10 mouse cellular contexts compared by ENCODE assay signal in the genomic region with DNA sequence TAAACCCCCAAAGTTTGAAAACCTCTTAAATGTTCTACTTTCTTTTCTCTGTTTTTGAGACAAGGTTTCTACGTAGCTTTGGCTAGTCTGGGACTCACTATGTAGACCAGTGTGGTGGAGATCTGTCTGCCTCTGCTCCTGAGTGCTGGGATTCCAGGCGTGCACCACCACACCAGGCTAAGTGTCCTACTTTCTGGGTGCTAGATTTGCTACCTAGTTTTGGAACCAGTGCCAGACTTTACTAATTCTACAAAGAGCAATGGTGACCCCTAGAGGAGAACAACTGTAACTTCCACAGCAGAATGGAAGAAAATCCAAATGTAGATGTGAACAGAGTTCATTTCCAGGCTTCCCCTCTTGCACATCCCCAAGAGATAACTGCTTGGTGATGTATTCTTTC. TPM values are rescaled to one million over a fixed set of nuclear protein-coding genes. Genes with fewer than 3 reads are reported as not detected.
DNase-seq lines count a peak whose midpoint lies in the region; ATAC-seq and TF ChIP-seq lines count a peak whose summit lies in the region.
"Had no signal": no experiment of that assay in that cellular context is flagged by ENCODE, and none has a peak within 500 bp of the region (broad histone marks: within the 10 kb centered on the region; RNA-seq: fewer than 3 reads in every experiment).

No protein-coding gene starts in this region.

- H3K4me2 ChIP-seq in kidney, embryonic 14.5 days (replicated peaks; ENCODE audit: low read depth, low read length), result no peak overlapping the region
- H3K4me2 ChIP-seq: heart, embryonic 15.5 days; midbrain, embryonic 12.5 days had no signal

- peaks cover 15% of the 10 kb centered on the region for H3K4me1 ChIP-seq in G1E (ENCODE audit: insufficient read depth, low read depth, low read length)
- no peaks in the 10 kb centered on the region for H3K4me1 ChIP-seq in kidney, embryonic 14.5 days (ENCODE audit: control insufficient read depth, insufficient read depth, low read length)

- H3K9ac ChIP-seq in kidney, embryonic 14.5 days (ENCODE audit: low read depth, low read length), result no peak overlapping the region
- H3K9ac ChIP-seq: heart, embryonic 15.5 days; midbrain, embryonic 12.5 days had no signal

- ATAC-seq in G1E (ENCODE audit: extremely low read depth, insufficient number of reproducible peaks, low FRiP score, poor library complexity, severe bottlenecking), result no peak
- peak; percentile 74 for ATAC-seq in granulocyte monocyte progenitor cell, adult 5-6 weeks (replicated peaks; ENCODE audit: poor library complexity, severe bottlenecking)
- peak; percentile 92 for ATAC-seq in megakaryocyte progenitor cell, adult 5-6 weeks (replicated peaks; ENCODE audit: poor library complexity)
- no peak for ATAC-seq in kidney, embryonic 14.5 days (ENCODE audit: low FRiP score, low TSS enrichment)

- H3K36me3 ChIP-seq in G1E (replicated peaks), result peaks cover 45% of the 10 kb centered on the region
- H3K36me3 ChIP-seq in kidney, embryonic 14.5 days (ENCODE audit: control insufficient read depth, insufficient read depth, low read length), result no peaks in the 10 kb centered on the region; the same call in 1 of the 2 replicates

- no peak overlapping the region for H3K27ac ChIP-seq in kidney, embryonic 14.5 days (ENCODE audit: low read depth, low read length)
- H3K27ac ChIP-seq: heart, embryonic 15.5 days; midbrain, embryonic 12.5 days had no signal

- H3K27me3 ChIP-seq in G1E (ENCODE audit: insufficient read depth, low read length), result no peaks in the 10 kb centered on the region
- no peaks in the 10 kb centered on the region for H3K27me3 ChIP-seq in kidney, embryonic 14.5 days (ENCODE audit: control insufficient read depth, insufficient read depth, low read length)
- H3K27me3 ChIP-seq: heart, embryonic 15.5 days; midbrain, embryonic 12.5 days had no signal

- peak; percentile 46; the same call in 1 of the 2 replicates for TF ChIP-seq CTCF in G1E (IDR thresholded peaks at IDR 0.05; ENCODE audit: low read depth, low read length)

- no peaks in the 10 kb centered on the region for H3K9me3 ChIP-seq in G1E (replicated peaks)
- no peaks in the 10 kb centered on the region for H3K9me3 ChIP-seq in kidney, embryonic 14.5 days (ENCODE audit: control insufficient read depth, low read length)
- H3K9me3 ChIP-seq: heart, embryonic 15.5 days; midbrain, embryonic 12.5 days had no signal

- WGBS in kidney, embryonic 14.5 days, result 51% methylated on average over 2 of the region's 2 CpGs

- peak; percentile 56 for DNase-seq in layer of hippocampus, adult 9-10 months (ENCODE audit: low spot score)
- no peak for DNase-seq in layer of hippocampus, postnatal 25 days (ENCODE audit: extremely low spot score in 1 of 2, low spot score in 1 of 2)
- DNase-seq in G1E (ENCODE audit: low spot score), result no peak
- DNase-seq in c-Kit-negative CD71-positive TER-119-positive erythroid progenitor cells, embryonic 14.5 days (ENCODE audit: low read depth, low spot score), result peak; percentile 39
- no peak for DNase-seq in urinary bladder, postnatal 25 days (ENCODE audit: low spot score)

- no peak overlapping the region for H3K4me3 ChIP-seq in G1E (ENCODE audit: low read depth, low read length)
- no peak overlapping the region for H3K4me3 ChIP-seq in kidney, embryonic 14.5 days (ENCODE audit: low read length)
- H3K4me3 ChIP-seq: heart, embryonic 15.5 days; midbrain, embryonic 12.5 days had no signal

RNA-seq across cellular contexts. Expression of a gene that starts 6.4 kb away (rescaled TPM):
- total RNA-seq in layer of hippocampus, postnatal 25 days (2021), result 10 to 100 TPM; 42.2 to 45.0 TPM
- 19.8 and 28.7 TPM in 2 replicates for total RNA-seq in G1E (2014; fragmentation: Nextera tagmentation)
- total RNA-seq in G1E (2017), result 16.1 and 21.4 TPM in 2 replicates
- polyA plus RNA-seq in G1E (2012), result 6.1 and 6.7 TPM in 2 replicates
- 16.8 and 56.2 TPM in 2 replicates for total RNA-seq in granulocyte monocyte progenitor cell, adult 5-6 weeks (2014; fragmentation: Nextera tagmentation)
- 13.1 and 13.6 TPM in 2 replicates for total RNA-seq in granulocyte monocyte progenitor cell, adult 5-6 weeks (2017)
- 26.3 and 28.4 TPM in 2 replicates for total RNA-seq in megakaryocyte progenitor cell, adult 5-6 weeks (2015)
- total RNA-seq in megakaryocyte progenitor cell, adult 5-6 weeks (2017), result 10.9 and 12.6 TPM in 2 replicates
- polyA plus RNA-seq in kidney, embryonic 14.5 days (2014; fragmentation: Nextera tagmentation; extraction: Ambion mirVana), result 24.3 and 33.0 TPM in 2 replicates

RNA-seq across cellular contexts. Expression of a gene that starts 52.5 kb away (rescaled TPM):
- 10 to 100 TPM; 31.9 to 33.6 TPM for total RNA-seq in layer of hippocampus, postnatal 25 days (2021)
- total RNA-seq in G1E (2014; fragmentation: Nextera tagmentation) (10.1 and 17.4 TPM in 2 replicates), G1E (2017) (21.7 and 22.1 TPM in 2 replicates)
- 11.3 and 11.8 TPM in 2 replicates for polyA plus RNA-seq in G1E (2012)
- 3.4 and 6.1 TPM in 2 replicates for total RNA-seq in granulocyte monocyte progenitor cell, adult 5-6 weeks (2014; fragmentation: Nextera tagmentation)
- 8.8 and 12.5 TPM in 2 replicates for total RNA-seq in granulocyte monocyte progenitor cell, adult 5-6 weeks (2017)
- total RNA-seq in megakaryocyte progenitor cell, adult 5-6 weeks (2015), result 3.0 and 3.2 TPM in 2 replicates
- 4.9 and 12.7 TPM in 2 replicates for total RNA-seq in megakaryocyte progenitor cell, adult 5-6 weeks (2017)
- 9.4 and 18.1 TPM in 2 replicates for polyA plus RNA-seq in kidney, embryonic 14.5 days (2014; fragmentation: Nextera tagmentation; extraction: Ambion mirVana)

RNA-seq across cellular contexts. Expression of a gene that starts 56.0 kb away (rescaled TPM):
- 10 to 100 TPM; 37.0 to 41.3 TPM for total RNA-seq in layer of hippocampus, postnatal 25 days (2021)
- total RNA-seq in G1E (2014; fragmentation: Nextera tagmentation) (9.7 and 23.3 TPM in 2 replicates), G1E (2017) (4.2 and 5.7 TPM in 2 replicates)
- polyA plus RNA-seq in G1E (2012), result 10.9 and 14.1 TPM in 2 replicates
- total RNA-seq in granulocyte monocyte progenitor cell, adult 5-6 weeks (2014; fragmentation: Nextera tagmentation), result 45.7 and 59.7 TPM in 2 replicates
- 30.2 and 31.3 TPM in 2 replicates for total RNA-seq in granulocyte monocyte progenitor cell, adult 5-6 weeks (2017)
- 22.1 and 25.9 TPM in 2 replicates for total RNA-seq in megakaryocyte progenitor cell, adult 5-6 weeks (2015)
- total RNA-seq in megakaryocyte progenitor cell, adult 5-6 weeks (2017), result 24.7 and 25.1 TPM in 2 replicates
- polyA plus RNA-seq in kidney, embryonic 14.5 days (2014; fragmentation: Nextera tagmentation; extraction: Ambion mirVana), result 39.3 and 48.0 TPM in 2 replicates

Comparison
In these comparisons a context has a peak if more than half of its experiments do, and no peak if none do; other contexts are left out.
1. DNase-seq: peak in layer of hippocampus, adult 9-10 months (single experiment) and c-Kit-negative CD71-positive TER-119-positive erythroid progenitor cells, embryonic 14.5 days (single experiment); none in layer of hippocampus, postnatal 25 days (0 of 2), G1E (single experiment) and urinary bladder, postnatal 25 days (single experiment).
2. ATAC-seq: peak in granulocyte monocyte progenitor cell, adult 5-6 weeks (single experiment) and megakaryocyte progenitor cell, adult 5-6 weeks (single experiment); none in G1E (single experiment) and kidney, embryonic 14.5 days (single experiment).